In genomic region chr9:62341701-62342440, GRCm38 (mm10) we compare ENCODE assay signal across 8 mouse cellular contexts. TPM values are rescaled to one million over a fixed set of nuclear protein-coding genes. Genes with fewer than 3 reads are reported as not detected.
DNase-seq lines count a peak whose midpoint lies in the region; ATAC-seq lines count a peak whose summit lies in the region.

No protein-coding gene starts in this region.

- no peaks in the 10 kb centered on the region for H3K27me3 ChIP-seq in heart, embryonic 16.5 days (ENCODE audit: control insufficient read depth, insufficient read depth, low read length)
- H3K27me3 ChIP-seq in limb, embryonic 15.5 days: no peaks in the 10 kb centered on the region

- peaks cover 35% of the 10 kb centered on the region for H3K4me1 ChIP-seq in heart, embryonic 16.5 days (ENCODE audit: control insufficient read depth, insufficient read depth, low read length)
- H3K4me1 ChIP-seq in limb, embryonic 15.5 days: peaks cover 27% of the 10 kb centered on the region

- under 1% methylated on average over 52 of the region's 54 CpGs for WGBS in heart, embryonic 16.5 days
- WGBS in limb, embryonic 15.5 days: under 1% methylated on average over 53 of the region's 54 CpGs

- peak overlapping the region; percentile 84 for H3K4me2 ChIP-seq in heart, embryonic 16.5 days (ENCODE audit: low read depth, low read length)
- peak overlapping the region; percentile 87 for H3K4me2 ChIP-seq in limb, embryonic 15.5 days

- peak overlapping the region; percentile 97 for H3K9ac ChIP-seq in heart, embryonic 16.5 days (ENCODE audit: low read length)
- peak overlapping the region; percentile 90 for H3K9ac ChIP-seq in limb, embryonic 15.5 days

- DNase-seq in CD4-positive, CD25-positive, alpha-beta regulatory T cell, adult 2 months (ENCODE audit: low read depth, low spot score): peak; percentile 67
- DNase-seq in B cell, adult 2 months: peak; percentile 51 to 60
- DNase-seq in cerebellum, postnatal 14 days: peak; percentile 67 to 70
- peak; percentile 65 for DNase-seq in neural tube, embryonic 10.5 days (ENCODE audit: extremely low spot score, low spot score)
- DNase-seq in thymus, postnatal 14 days: peak; percentile 64

- no peak for ATAC-seq in CD4-positive, CD25-positive, alpha-beta regulatory T cell, adult 4 months
- ATAC-seq in heart, embryonic 16.5 days (replicated peaks; ENCODE audit: extremely low read depth, insufficient read depth, low FRiP score): 0 out of 2 replicates have a peak, but pooled peaks have one; percentile 5
- no peak for ATAC-seq in limb, embryonic 15.5 days (ENCODE audit: insufficient number of reproducible peaks, low FRiP score, low TSS enrichment, low read depth)

- H3K27ac ChIP-seq in heart, embryonic 16.5 days (ENCODE audit: low read length): peak overlapping the region; percentile 99
- peak overlapping the region; percentile 99 for H3K27ac ChIP-seq in limb, embryonic 15.5 days

- no peaks in the 10 kb centered on the region for H3K36me3 ChIP-seq in heart, embryonic 16.5 days (ENCODE audit: control insufficient read depth, insufficient read depth)
- no peaks in the 10 kb centered on the region for H3K36me3 ChIP-seq in limb, embryonic 15.5 days

- H3K4me3 ChIP-seq in heart, embryonic 16.5 days (ENCODE audit: low read length): peak overlapping the region; percentile 95
- H3K4me3 ChIP-seq in limb, embryonic 15.5 days: peak overlapping the region; percentile 82

- H3K9me3 ChIP-seq in heart, embryonic 16.5 days (replicated peaks; ENCODE audit: control insufficient read depth, low read length): no peaks in the 10 kb centered on the region
- H3K9me3 ChIP-seq in limb, embryonic 15.5 days: no peaks in the 10 kb centered on the region

RNA-seq across cellular contexts. Expression of gene Anp32a, which starts 0.8 kb away (rescaled TPM):
- 100 to 1,000 TPM; 111 to 235 TPM for polyA plus RNA-seq in CD4-positive, CD25-positive, alpha-beta regulatory T cell, adult 4 months (2017; shearing (Covaris generic))
- 141 and 176 TPM in 2 replicates for polyA plus RNA-seq in heart, embryonic 16.5 days (2015; fragmentation: Nextera tagmentation; extraction: Ambion mirVana)
- polyA plus RNA-seq in limb, embryonic 15.5 days (2015; fragmentation: Nextera tagmentation; extraction: Ambion mirVana): 161 and 166 TPM in 2 replicates

RNA-seq across cellular contexts. Expression of gene Spesp1, which starts 59.9 kb away (rescaled TPM):
- not detected for polyA plus RNA-seq in CD4-positive, CD25-positive, alpha-beta regulatory T cell, adult 4 months (2017; shearing (Covaris generic))
- not detected in 2 replicates for polyA plus RNA-seq in heart, embryonic 16.5 days (2015; fragmentation: Nextera tagmentation; extraction: Ambion mirVana)
- not detected in 2 replicates for polyA plus RNA-seq in limb, embryonic 15.5 days (2015; fragmentation: Nextera tagmentation; extraction: Ambion mirVana)
